Mouse (Mus musculus) gastrocnemius, postnatal 4 days (tissue): ENCODE results near the gene Fuca1. TPM values are rescaled to one million over a fixed set of nuclear protein-coding genes. Genes with fewer than 3 reads are reported as not detected.
A peak's percentile ranks its signal among the peaks of the same experiment; 100 is the strongest.

ENCODE experiments used
- DNase-seq, 2 experiments: peaks; one replicate each; pipeline ENCODE4 v3.0.0; 2021 to 2022; ENCODE audit warnings: low spot score in 2 of 2, mixed read lengths in 2 of 2
- total RNA-seq, 2 experiments: library from RNA; stranded (reverse); gene quantifications; 2 replicates each; pipeline ENCODE4 v1.2.3; 2021

Gene Fuca1
- total RNA-seq, 2 experiments from 2014 or later, result 46.6 to 46.7 TPM

GRCm38 (mm10) chr4:135949475-135949874 lies 28.9 kb downstream of the Fuca1 start:
- DNase-seq, result no peak

- DNase-seq, result no peak
Observed at GRCm38 (mm10) chr4:135949911-135950310, 29.4 kb downstream of the Fuca1 start.

GRCm38 (mm10) chr4:135950365-135950764 lies 29.8 kb downstream of the Fuca1 start:
- DNase-seq, result no peak

DNA sequence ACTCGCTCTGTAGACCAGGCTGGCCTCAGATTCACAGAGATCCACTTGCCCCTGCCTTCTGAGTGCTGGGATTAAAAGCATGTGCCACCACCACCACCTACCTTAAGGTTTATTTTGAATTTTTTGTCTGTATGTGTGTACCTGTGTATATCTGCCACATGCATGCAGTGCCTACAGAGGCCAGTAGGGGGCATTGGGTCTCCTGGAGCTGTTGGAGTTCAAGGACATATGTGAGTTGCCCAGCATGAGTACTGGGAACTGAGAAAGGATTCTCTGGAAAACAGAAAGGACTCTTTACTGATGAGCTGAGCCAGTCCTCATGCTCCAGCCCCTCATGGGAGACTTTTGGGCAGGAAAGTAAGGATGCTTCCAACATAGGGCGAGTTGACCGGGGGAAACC lies 31.0 kb downstream of the Fuca1 start:
- DNase-seq, result no peak

DNA sequence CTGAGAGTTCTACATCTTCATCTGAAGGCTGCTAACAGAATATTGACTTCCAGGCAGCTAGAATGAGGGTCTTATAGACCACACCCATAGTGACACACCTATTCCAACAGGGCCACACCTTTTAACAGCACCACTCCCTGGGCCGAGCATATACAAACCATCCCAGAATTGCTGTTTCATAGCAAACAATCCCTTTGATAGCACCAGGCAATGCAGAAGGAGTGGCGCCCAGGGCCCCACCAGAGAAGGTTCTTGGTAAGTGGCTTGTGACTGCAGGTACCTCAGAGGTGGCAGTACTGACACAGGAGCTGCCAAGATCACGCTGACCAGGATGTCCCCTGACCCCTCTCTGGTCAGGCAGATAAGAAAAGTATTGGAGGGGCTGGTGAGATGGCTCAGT lies 32.6 kb downstream of the Fuca1 start:
- DNase-seq, result no peak

DNA sequence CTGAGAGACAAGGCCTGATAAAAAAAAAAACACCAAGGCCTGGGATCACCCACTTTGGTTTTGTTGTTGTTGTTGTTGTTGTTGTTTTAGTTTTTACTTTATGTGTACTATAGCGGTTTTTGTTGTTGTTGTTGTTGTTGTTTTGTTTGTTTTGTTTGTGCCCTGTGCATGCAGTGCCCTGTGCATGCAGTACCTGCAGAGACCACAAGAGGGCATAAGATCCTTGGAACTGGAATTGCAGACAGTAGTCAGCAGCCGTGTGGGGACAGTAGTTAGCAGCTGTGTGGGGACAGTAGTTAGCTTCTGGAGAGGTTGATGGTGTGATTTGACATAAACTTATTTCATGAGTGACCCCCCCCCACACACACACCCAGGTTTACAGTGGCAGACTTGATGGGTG lies 33.7 kb downstream of the Fuca1 start:
- peak; percentile 62 to 76 for DNase-seq

DNA sequence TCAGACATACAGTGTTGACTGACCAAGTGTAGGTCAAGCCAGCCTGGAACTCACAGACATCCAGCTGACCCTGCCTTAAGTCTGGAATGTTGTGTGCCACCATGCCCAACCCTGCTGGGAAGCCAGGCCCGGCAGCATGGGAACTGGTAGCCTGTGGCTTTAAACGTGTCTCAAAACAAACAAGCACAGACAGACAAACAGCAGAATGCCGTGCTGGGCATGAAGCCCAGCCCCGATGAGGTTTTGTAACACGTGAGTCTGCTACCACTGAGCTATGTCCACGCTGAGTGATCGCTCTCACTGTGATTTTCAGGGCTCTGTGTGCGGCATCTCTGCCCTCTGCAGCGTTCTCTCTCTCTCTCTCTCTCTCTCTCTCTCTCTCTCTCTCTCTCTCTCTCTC lies 35.4 kb downstream of the Fuca1 start:
- DNase-seq, result no peak

- peak in 1 of 2 experiments; percentile 14 for DNase-seq
Observed at GRCm38 (mm10) chr4:135958354-135958753, 37.8 kb downstream of the Fuca1 start.

GRCm38 (mm10) chr4:135960717-135961116 lies 40.2 kb downstream of the Fuca1 start:
- peak; percentile 62 to 77 for DNase-seq

GRCm38 (mm10) chr4:135961709-135962108 lies 41.2 kb downstream of the Fuca1 start:
- DNase-seq, result peak in 1 of 2 experiments; percentile 11

DNA sequence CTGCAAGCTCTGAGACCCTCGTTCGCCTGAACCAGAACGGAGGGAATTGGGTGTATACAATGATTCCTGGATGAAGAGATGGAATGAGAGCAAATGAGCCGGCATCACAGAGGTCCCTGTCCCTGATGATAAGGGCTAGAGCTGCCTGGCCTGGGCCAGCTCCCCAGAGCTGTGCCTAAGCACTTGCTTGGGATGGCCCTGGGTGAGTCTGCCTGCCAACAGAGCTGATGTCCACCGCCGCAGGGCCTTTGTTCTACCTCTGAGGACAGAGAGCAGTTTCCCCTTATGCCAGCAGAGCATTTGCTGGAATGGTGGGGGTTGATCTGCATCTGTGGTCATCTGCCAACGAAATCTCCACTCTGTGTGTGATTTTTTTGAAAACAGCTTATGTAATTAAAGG lies 41.7 kb downstream of the Fuca1 start:
- peak in 1 of 2 experiments; percentile 13 for DNase-seq

- DNase-seq, result no peak
Observed at GRCm38 (mm10) chr4:135962946-135963345, 42.4 kb downstream of the Fuca1 start.

DNA sequence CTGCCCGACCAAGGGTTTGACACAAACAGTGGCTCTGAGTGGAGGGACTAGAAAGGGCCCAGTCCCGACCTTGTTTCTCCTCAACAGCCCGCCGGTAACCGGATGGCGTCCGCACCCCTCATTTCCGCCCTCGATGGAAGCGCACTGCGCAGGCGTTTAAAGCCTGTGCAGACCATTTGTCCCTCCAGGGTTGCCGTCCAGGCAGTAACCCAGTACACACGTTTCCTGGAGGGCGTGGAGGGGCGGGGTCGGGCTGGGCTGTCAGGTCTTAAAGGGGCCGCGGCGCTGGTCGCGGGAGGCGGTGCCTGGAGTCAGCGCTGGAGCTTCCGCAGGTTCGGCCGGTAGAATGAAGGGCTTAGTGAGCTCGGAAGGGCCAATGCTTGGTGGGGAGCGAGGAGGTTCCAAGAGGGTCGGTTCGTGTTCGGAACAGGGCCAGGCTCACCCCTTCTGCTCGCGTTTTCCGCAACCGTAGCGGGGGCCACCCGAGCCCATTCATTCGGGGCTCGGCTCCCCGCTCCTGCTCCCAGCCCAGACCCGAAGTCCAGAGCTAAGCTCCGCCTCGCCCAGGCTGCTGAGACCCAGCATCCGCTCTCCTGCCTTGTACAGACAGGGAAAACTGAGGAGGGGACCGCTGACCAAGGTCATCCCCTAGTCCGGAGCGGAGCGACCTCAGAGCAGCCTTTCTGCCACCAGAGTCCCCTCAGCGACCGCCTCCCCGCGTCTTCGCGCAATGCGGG lies 43.1 kb downstream of the Fuca1 start, which contains the start of gene Gale:
Gale (plus strand) TSS at position 271 of the 737 bp plus-strand sequence.
- peak; percentile 80 to 93 for DNase-seq

DNA sequence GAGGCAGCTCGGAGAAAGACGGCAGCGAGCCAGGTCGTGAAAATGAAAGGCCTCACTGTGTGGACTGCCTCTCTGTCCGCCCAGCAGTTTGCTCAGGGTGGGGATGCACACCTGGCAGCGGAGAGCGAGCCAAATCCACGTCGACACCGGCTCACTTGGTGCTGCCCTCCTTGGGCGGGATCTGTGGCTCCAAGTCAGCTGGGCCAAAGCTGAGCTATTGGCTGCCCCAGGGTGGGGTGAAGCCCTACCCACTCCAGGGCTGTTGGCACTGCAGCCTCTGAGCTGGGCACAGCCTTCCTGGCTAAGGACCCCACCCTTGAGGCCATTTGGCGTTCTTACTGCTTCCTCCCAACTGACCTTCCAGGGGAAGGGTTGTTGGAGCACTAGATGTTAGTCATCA lies 43.9 kb downstream of the Fuca1 start:
- DNase-seq, result peak; percentile 25 to 41

GRCm38 (mm10) chr4:135965113-135965512 lies 44.6 kb downstream of the Fuca1 start:
- DNase-seq, result no peak

- peak in 1 of 2 experiments; percentile 17 for DNase-seq
Observed at GRCm38 (mm10) chr4:135966283-135966682, 45.7 kb downstream of the Fuca1 start.

GRCm38 (mm10) chr4:135967086-135967760 lies 46.7 kb downstream of the Fuca1 start:
- peak in 1 of 2 experiments; percentile 20 for DNase-seq

- DNase-seq, result peak; percentile 24 to 39
Observed at GRCm38 (mm10) chr4:135968271-135968869, 47.8 kb downstream of the Fuca1 start.

DNA sequence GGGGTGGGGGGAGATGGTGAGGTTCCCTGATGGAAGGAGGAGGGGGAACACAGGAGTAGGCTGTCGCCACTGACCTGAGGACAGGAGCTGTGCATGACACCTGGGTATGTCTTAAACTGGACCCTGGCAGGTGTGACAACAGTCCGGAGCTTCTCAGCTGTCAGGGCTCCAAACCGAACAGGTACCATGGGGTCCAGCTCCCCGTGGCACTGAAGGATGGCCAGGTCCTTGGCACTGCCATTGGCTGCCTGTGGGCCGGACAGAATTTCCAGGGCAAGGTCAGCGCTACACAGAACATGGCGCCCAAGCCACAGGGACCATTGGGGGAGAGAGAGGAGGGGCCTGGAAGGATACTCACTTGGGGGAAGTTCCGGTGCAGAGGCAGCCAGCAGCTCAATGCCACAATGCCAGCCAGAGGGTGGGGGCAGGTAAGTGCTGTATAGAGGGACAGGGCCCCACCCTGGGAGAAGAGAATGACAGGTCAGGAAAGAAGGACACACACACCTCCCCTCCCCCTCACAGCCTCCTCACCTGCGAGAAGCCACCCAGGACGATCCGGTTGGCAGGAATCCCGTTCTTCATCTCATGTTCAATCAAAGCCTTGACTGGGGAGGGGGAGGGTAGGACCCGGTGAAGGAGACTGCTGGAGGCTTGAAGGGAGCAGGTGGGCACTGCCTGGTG lies 48.7 kb downstream of the Fuca1 start:
- no peak for DNase-seq

- DNase-seq, result no peak
Observed at GRCm38 (mm10) chr4:135970585-135970984, 50.0 kb downstream of the Fuca1 start.

DNA sequence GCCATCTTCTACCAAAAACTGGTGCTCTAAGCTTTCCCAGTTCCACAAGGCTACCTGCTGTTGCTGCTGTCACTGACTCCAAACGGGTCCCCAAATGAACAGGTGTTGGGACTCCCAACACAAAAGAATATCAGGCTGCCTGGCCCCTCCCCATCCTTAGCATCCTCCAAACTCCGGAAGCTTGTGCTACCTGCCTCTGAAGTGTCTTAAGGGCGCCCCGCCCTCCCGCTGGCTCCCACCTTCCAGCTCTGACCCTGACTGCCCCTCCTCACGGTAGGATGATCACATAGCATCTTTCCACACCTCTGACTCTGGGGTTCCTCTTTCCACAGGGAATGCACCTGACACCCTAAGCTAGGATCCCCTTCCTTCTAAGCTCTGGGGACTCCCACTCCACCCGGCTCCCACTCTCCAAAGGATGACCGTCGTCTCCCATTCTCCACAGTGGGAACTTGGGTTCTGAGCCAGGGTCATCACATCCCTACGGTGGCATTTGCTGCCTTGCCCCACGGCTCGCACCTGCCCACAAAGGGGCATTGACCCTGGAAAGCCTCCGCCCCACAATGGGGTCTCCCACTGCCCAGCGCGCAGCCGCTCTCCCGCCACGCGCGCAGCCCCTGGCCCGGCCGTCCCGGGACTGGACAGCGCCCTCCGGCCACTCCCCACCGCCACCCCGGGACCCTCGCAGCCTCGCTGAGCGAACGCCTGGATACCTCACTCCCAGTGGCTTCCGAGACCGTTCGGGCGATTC lies 51.4 kb downstream of the Fuca1 start:
- DNase-seq, result no peak
